Mouse (Mus musculus) MEL (cell line): ENCODE data around the gene Klhl42.

Experiments
- CHD1 ChIP-seq: IDR thresholded peaks from 2 replicates; pipeline ENCODE4 v1.6.1; 2012; ENCODE audit warnings: low read depth, mild to moderate bottlenecking, inconsistent platforms, low read length, improper control_type of control experiment
- CHD2 ChIP-seq: IDR thresholded peaks from 2 replicates; pipeline ENCODE4 v1.6.1; 2011; ENCODE audit warnings: low read length, improper control_type of control experiment
- CTCF ChIP-seq, 3 experiments: IDR thresholded peaks in 2 of 3; conservative IDR thresholded peaks in 1 of 3; 2 replicates each; pipeline ENCODE4 v1.5.1; 2011 to 2012; ENCODE audit warnings: low read length in 3 of 3, low read depth in 2 of 3, mild to moderate bottlenecking in 2 of 3, improper control_type of control experiment in 1 of 3, inconsistent platforms in 1 of 3, mixed read lengths in 1 of 3, moderate library complexity in 1 of 3; ENCODE audit not compliant: control insufficient read depth in 1 of 3, insufficient read depth in 1 of 3, poor library complexity in 1 of 3, severe bottlenecking in 1 of 3
- ELF1 ChIP-seq: IDR thresholded peaks from 2 replicates; pipeline ENCODE4 v1.6.1; 2014; ENCODE audit warnings: low read depth, mild to moderate bottlenecking, inconsistent platforms, low read length, improper control_type of control experiment, moderate library complexity
- EP300 ChIP-seq, 2 experiments: IDR thresholded peaks; 2 replicates each; pipeline ENCODE4 v1.6.1; 2011; ENCODE audit warnings: improper control_type of control experiment in 2 of 2, low read length in 2 of 2, low read depth in 1 of 2, mild to moderate bottlenecking in 1 of 2
- GABPA ChIP-seq: IDR thresholded peaks from 2 replicates; pipeline ENCODE4 v1.6.1; 2012; ENCODE audit warnings: low read depth, mild to moderate bottlenecking, inconsistent platforms, low read length, improper control_type of control experiment, moderate library complexity
- GATA1 ChIP-seq: IDR thresholded peaks from 2 replicates; pipeline ENCODE4 v1.6.1; 2011; ENCODE audit warnings: low read depth, low read length, improper control_type of control experiment
- HCFC1 ChIP-seq: IDR thresholded peaks from 2 replicates; pipeline ENCODE4 v1.6.1; 2012; ENCODE audit warnings: low read depth, mild to moderate bottlenecking, inconsistent platforms, low read length, improper control_type of control experiment, moderate library complexity
- MAFK ChIP-seq: IDR thresholded peaks from 2 replicates; pipeline ENCODE4 v1.6.1; 2011; ENCODE audit warnings: low read depth, mild to moderate bottlenecking, low read length, improper control_type of control experiment, borderline replicate concordance
- MAX ChIP-seq: IDR thresholded peaks from 2 replicates; pipeline ENCODE4 v1.6.1; 2011; ENCODE audit warnings: low read length, improper control_type of control experiment
- MXI1 ChIP-seq: IDR thresholded peaks from 2 replicates; pipeline ENCODE4 v1.6.1; 2011; ENCODE audit warnings: mild to moderate bottlenecking, low read depth, low read length, improper control_type of control experiment
- POLR2A ChIP-seq, 2 experiments: IDR thresholded peaks; 2 replicates each; pipeline ENCODE4 v1.6.1; 2011 to 2012; ENCODE audit warnings: low read length in 2 of 2, mild to moderate bottlenecking in 2 of 2, control low read depth in 1 of 2, improper control_type of control experiment in 1 of 2, low read depth in 1 of 2, moderate library complexity in 1 of 2; ENCODE audit not compliant: control insufficient read depth in 1 of 2, insufficient read depth in 1 of 2, poor library complexity in 1 of 2
- ZKSCAN1 ChIP-seq: IDR thresholded peaks from 2 replicates; pipeline ENCODE4 v1.6.1; 2012; ENCODE audit warnings: low read depth, mild to moderate bottlenecking, inconsistent platforms, low read length, improper control_type of control experiment, moderate library complexity
- ZNF384 ChIP-seq: IDR thresholded peaks from 2 replicates; pipeline ENCODE4 v1.6.1; 2012; ENCODE audit warnings: low read depth, mild to moderate bottlenecking, inconsistent platforms, low read length, improper control_type of control experiment

- TF ChIP-seq CTCF (IDR thresholded peaks at IDR 0.05 in 2 of 3, conservative IDR thresholded peaks at IDR 0.05 in 1 of 3; ENCODE audit: control insufficient read depth in 1 of 3, insufficient read depth in 1 of 3, low read depth in 2 of 3, low read length in 3 of 3, poor library complexity in 1 of 3, severe bottlenecking in 1 of 3): no peak
- no peak for TF ChIP-seq MAFK
- TF ChIP-seq EP300 (IDR thresholded peaks at IDR 0.05; ENCODE audit: low read depth in 1 of 2, low read length in 2 of 2): no peak
- no peak for TF ChIP-seq POLR2A (IDR thresholded peaks at IDR 0.05; ENCODE audit: control insufficient read depth in 1 of 2, insufficient read depth in 1 of 2, low read depth in 1 of 2, low read length in 2 of 2, poor library complexity in 1 of 2)
- TF ChIP-seq HCFC1: no peak
- no peak for TF ChIP-seq MAX
- TF ChIP-seq MXI1: no peak
- TF ChIP-seq ZNF384: no peak
- TF ChIP-seq CHD2: no peak
- no peak for TF ChIP-seq ELF1
- TF ChIP-seq CHD1: no peak
- TF ChIP-seq ZKSCAN1: no peak
- TF ChIP-seq GABPA: no peak
- TF ChIP-seq GATA1: no peak
Measured at GRCm38 (mm10) chr6:147059326-147059725, 31.9 kb upstream of the Klhl42 start.
